Mouse (Mus musculus) adrenal gland, postnatal 4 days (tissue): Measurements from ENCODE around the gene Slc4a4. TPM values are rescaled to one million over a fixed set of nuclear protein-coding genes. Genes with fewer than 3 reads are reported as not detected.

Source experiments
- DNase-seq, 2 experiments: peaks; one replicate each; pipeline ENCODE4 v3.0.0; 2021 to 2022; ENCODE audit warnings: low spot score in 2 of 2, mixed read lengths in 2 of 2
- total RNA-seq, 2 experiments: library from RNA; stranded (reverse); gene quantifications; 2 replicates each; pipeline ENCODE4 v1.2.3; 2021

Slc4a4 gene
- total RNA-seq, 2 experiments from 2014 or later = 23.3 to 45.1 TPM

- DNase-seq = no peak
Measured at GRCm38 (mm10) chr5:89146276-89146675, 259.7 kb downstream of the Slc4a4 start.

GRCm38 (mm10) chr5:89147282-89147790 lies 260.7 kb downstream of the Slc4a4 start:
- DNase-seq = no peak

GRCm38 (mm10) chr5:89149436-89150040 lies 262.9 kb downstream of the Slc4a4 start:
- DNase-seq = no peak

- no peak for DNase-seq
Measured at GRCm38 (mm10) chr5:89151076-89151475, 264.5 kb downstream of the Slc4a4 start.

GRCm38 (mm10) chr5:89171025-89171718 lies 284.6 kb downstream of the Slc4a4 start:
- DNase-seq = no peak

GRCm38 (mm10) chr5:89190063-89190462 lies 303.4 kb downstream of the Slc4a4 start:
- DNase-seq = no peak

- DNase-seq = no peak
Measured at GRCm38 (mm10) chr5:89194654-89195053, 308.0 kb downstream of the Slc4a4 start.

- no peak for DNase-seq
Measured at GRCm38 (mm10) chr5:89198501-89198900, 311.9 kb downstream of the Slc4a4 start.

GRCm38 (mm10) chr5:89209973-89210703 lies 323.5 kb downstream of the Slc4a4 start:
- DNase-seq = no peak

- no peak for DNase-seq
Measured at GRCm38 (mm10) chr5:89211057-89211456, 324.4 kb downstream of the Slc4a4 start.

- no peak for DNase-seq
Measured at GRCm38 (mm10) chr5:89218222-89218621, 331.6 kb downstream of the Slc4a4 start.

GRCm38 (mm10) chr5:89218709-89219108 lies 332.1 kb downstream of the Slc4a4 start:
- no peak for DNase-seq

GRCm38 (mm10) chr5:89221658-89222057 lies 335.0 kb downstream of the Slc4a4 start:
- no peak for DNase-seq

GRCm38 (mm10) chr5:89223061-89223740 lies 336.6 kb downstream of the Slc4a4 start:
- no peak for DNase-seq

- DNase-seq = no peak
Measured at GRCm38 (mm10) chr5:89223744-89224368, 337.2 kb downstream of the Slc4a4 start.

- no peak for DNase-seq
Measured at GRCm38 (mm10) chr5:89227948-89228347, 341.3 kb downstream of the Slc4a4 start.

- no peak for DNase-seq
Measured at GRCm38 (mm10) chr5:89229606-89230005, 343.0 kb downstream of the Slc4a4 start.

- DNase-seq = no peak
Measured at GRCm38 (mm10) chr5:89232313-89232712, 345.7 kb downstream of the Slc4a4 start.

GRCm38 (mm10) chr5:89251806-89252205 lies 365.2 kb downstream of the Slc4a4 start:
- no peak for DNase-seq

GRCm38 (mm10) chr5:89259804-89260492 lies 373.3 kb downstream of the Slc4a4 start:
- no peak for DNase-seq
